Mouse (Mus musculus): ENCODE results near the gene Paxx.
"Not testable (repeated sequence)": the region's sequence is repeated elsewhere in the genome, so short reads cannot be mapped to it uniquely, and the experiment has no call there.

Gene Paxx

DNA sequence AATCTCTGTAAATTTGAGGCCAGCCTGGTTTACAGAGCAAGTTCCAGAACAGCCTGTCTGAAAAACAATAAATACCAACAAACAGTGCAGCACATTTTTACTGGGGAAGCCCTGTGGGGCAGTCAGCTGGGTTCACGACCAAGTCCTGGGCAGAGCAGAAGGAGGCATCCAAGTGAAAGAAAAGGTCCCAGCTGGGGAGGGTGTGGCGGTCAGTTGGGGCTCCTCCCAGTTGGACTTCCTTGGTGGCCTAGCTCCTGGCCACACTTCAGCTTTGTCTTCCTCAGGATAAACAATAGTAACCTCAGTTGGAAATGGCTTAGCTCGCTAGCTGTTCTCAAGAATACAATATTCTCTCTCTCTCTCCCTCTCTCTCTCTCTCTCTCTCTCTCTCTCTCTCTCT lies 43.5 kb downstream of the Paxx start:
- H3K9me3 ChIP-seq (ENCODE audit: low read length), result no peaks in the 10 kb centered on the region
- H3K27me3 ChIP-seq (ENCODE audit: insufficient read depth, low read length), result peaks cover 7% of the 10 kb centered on the region; the same call in 1 of the 2 replicates
- no peaks in the 10 kb centered on the region for H3K36me3 ChIP-seq (ENCODE audit: insufficient read depth, low read length)
- peaks cover 16% of the 10 kb centered on the region for H3K4me1 ChIP-seq (replicated peaks; ENCODE audit: low read depth, low read length)
- TF ChIP-seq NANOG (IDR thresholded peaks at IDR 0.05; ENCODE audit: borderline replicate concordance, low read length) (no peak), CTCF (conservative IDR thresholded peaks at IDR 0.05; ENCODE audit: low read length) (no peak), POU5F1 (IDR thresholded peaks at IDR 0.05; ENCODE audit: borderline replicate concordance, low read length) (no peak)
- no peak overlapping the region for H3K4me3 ChIP-seq (replicated peaks; ENCODE audit: low read length)

DNA sequence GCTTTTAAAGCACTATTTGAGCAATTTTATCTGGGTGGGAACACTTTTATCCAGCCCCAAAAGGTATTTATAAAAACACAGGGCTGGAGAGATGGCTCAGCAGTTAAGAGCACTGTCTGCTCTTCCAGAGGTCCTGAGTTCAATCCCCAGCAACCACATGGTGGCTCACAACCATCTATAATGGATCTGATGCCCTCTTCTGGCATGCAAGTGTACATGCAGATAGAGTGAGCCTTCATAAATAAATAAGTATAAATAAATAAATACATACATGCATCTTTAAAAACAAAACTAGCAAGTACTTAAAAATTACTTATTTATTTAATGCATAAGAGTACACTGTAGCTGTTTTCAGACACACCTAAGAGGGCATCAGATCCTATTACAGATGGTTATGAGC lies 47.5 kb downstream of the Paxx start:
- H3K27me3 ChIP-seq (ENCODE audit: insufficient read depth, low read length); H3K9me3 ChIP-seq (ENCODE audit: low read length); H3K4me3 ChIP-seq (replicated peaks; ENCODE audit: low read length); H3K36me3 ChIP-seq (ENCODE audit: insufficient read depth, low read length): not testable (repeated sequence)
- peaks cover 13% of the 10 kb centered on the region for H3K4me1 ChIP-seq (replicated peaks; ENCODE audit: low read depth, low read length)

DNA sequence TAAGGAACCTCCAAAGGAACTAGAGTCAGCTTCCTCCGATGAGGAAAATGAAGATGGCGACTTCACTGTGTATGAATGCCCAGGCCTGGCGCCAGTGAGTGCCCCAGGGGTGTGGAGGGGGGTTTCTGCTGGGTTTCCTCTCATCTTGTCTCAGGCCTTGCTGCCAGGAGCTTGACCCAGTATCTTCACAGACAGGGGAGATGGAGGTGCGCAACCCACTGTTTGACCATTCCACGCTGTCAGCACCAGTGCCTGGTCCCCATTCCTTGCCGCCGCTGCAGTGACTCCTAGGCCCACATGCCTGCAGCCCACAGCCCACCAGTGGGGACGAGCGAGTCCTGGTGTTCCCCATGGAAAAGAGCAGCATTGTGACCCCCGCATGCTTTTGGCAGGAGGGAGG lies 52.0 kb downstream of the Paxx start:
- no peak for TF ChIP-seq NANOG (IDR thresholded peaks at IDR 0.05; ENCODE audit: borderline replicate concordance, low read length)
- no peak for TF ChIP-seq CTCF (conservative IDR thresholded peaks at IDR 0.05; ENCODE audit: low read length)
- no peak for TF ChIP-seq POU5F1 (IDR thresholded peaks at IDR 0.05; ENCODE audit: borderline replicate concordance, low read length)
- Histone ChIP-seq H3K27me3 (ENCODE audit: insufficient read depth, low read length) (peaks cover 14% of the 10 kb centered on the region), H3K4me3 (replicated peaks; ENCODE audit: low read length) (peak overlapping the region; percentile 11; the same call in 1 of the 2 replicates), H3K36me3 (ENCODE audit: insufficient read depth, low read length) (peaks cover 6% of the 10 kb centered on the region; the same call in 1 of the 2 replicates), H3K4me1 (replicated peaks; ENCODE audit: low read depth, low read length) (peaks cover 34% of the 10 kb centered on the region), H3K9me3 (ENCODE audit: low read length) (no peaks in the 10 kb centered on the region)
